Mouse (Mus musculus) MEL (cell line): Measurements from ENCODE around the gene Fnbp1.
A peak's percentile ranks its signal among the peaks of the same experiment; 100 is the strongest.

Experiments used
- CHD2 ChIP-seq: IDR thresholded peaks from 2 replicates; pipeline ENCODE4 v1.6.1; 2011; ENCODE audit warnings: low read length, improper control_type of control experiment
- CTCF ChIP-seq, 3 experiments: IDR thresholded peaks in 2 of 3; conservative IDR thresholded peaks in 1 of 3; 2 replicates each; pipeline ENCODE4 v1.5.1; 2011 to 2012; ENCODE audit warnings: low read length in 3 of 3, low read depth in 2 of 3, mild to moderate bottlenecking in 2 of 3, improper control_type of control experiment in 1 of 3, inconsistent platforms in 1 of 3, mixed read lengths in 1 of 3, moderate library complexity in 1 of 3; ENCODE audit not compliant: control insufficient read depth in 1 of 3, insufficient read depth in 1 of 3, poor library complexity in 1 of 3, severe bottlenecking in 1 of 3
- ELF1 ChIP-seq: IDR thresholded peaks from 2 replicates; pipeline ENCODE4 v1.6.1; 2014; ENCODE audit warnings: low read depth, mild to moderate bottlenecking, inconsistent platforms, low read length, improper control_type of control experiment, moderate library complexity
- HCFC1 ChIP-seq: IDR thresholded peaks from 2 replicates; pipeline ENCODE4 v1.6.1; 2012; ENCODE audit warnings: low read depth, mild to moderate bottlenecking, inconsistent platforms, low read length, improper control_type of control experiment, moderate library complexity
- KAT2A ChIP-seq: conservative IDR thresholded peaks from 2 replicates; pipeline ENCODE4 v1.6.1; 2012; ENCODE audit warnings: low read depth, low read length, improper control_type of control experiment, inconsistent platforms
- MAFK ChIP-seq: IDR thresholded peaks from 2 replicates; pipeline ENCODE4 v1.6.1; 2011; ENCODE audit warnings: low read depth, mild to moderate bottlenecking, low read length, improper control_type of control experiment, borderline replicate concordance
- MAX ChIP-seq: IDR thresholded peaks from 2 replicates; pipeline ENCODE4 v1.6.1; 2011; ENCODE audit warnings: low read length, improper control_type of control experiment
- MAZ ChIP-seq: IDR thresholded peaks from 2 replicates; pipeline ENCODE4 v1.6.1; 2012; ENCODE audit warnings: low read depth, mild to moderate bottlenecking, inconsistent platforms, low read length, improper control_type of control experiment
- NELFE ChIP-seq: IDR thresholded peaks from 2 replicates; pipeline ENCODE4 v1.6.1; 2011; ENCODE audit warnings: low read depth, low read length, improper control_type of control experiment
- POLR2A ChIP-seq, 2 experiments: IDR thresholded peaks; 2 replicates each; pipeline ENCODE4 v1.6.1; 2011 to 2012; ENCODE audit warnings: low read length in 2 of 2, mild to moderate bottlenecking in 2 of 2, control low read depth in 1 of 2, improper control_type of control experiment in 1 of 2, low read depth in 1 of 2, moderate library complexity in 1 of 2; ENCODE audit not compliant: control insufficient read depth in 1 of 2, insufficient read depth in 1 of 2, poor library complexity in 1 of 2
- POLR2AphosphoS5 ChIP-seq: IDR thresholded peaks from 2 replicates; pipeline ENCODE4 v1.6.1; 2012; ENCODE audit warnings: low read depth, borderline replicate concordance, mild to moderate bottlenecking, inconsistent platforms, low read length, moderate library complexity, mixed read lengths
- USF2 ChIP-seq, 2 experiments: IDR thresholded peaks; 2 replicates each; pipeline ENCODE4 v1.6.1; 2011 to 2012; ENCODE audit warnings: improper control_type of control experiment in 2 of 2, low read length in 2 of 2, borderline replicate concordance in 1 of 2, inconsistent platforms in 1 of 2, low read depth in 1 of 2, mild to moderate bottlenecking in 1 of 2; ENCODE audit not compliant: insufficient read depth in 1 of 2

DNA sequence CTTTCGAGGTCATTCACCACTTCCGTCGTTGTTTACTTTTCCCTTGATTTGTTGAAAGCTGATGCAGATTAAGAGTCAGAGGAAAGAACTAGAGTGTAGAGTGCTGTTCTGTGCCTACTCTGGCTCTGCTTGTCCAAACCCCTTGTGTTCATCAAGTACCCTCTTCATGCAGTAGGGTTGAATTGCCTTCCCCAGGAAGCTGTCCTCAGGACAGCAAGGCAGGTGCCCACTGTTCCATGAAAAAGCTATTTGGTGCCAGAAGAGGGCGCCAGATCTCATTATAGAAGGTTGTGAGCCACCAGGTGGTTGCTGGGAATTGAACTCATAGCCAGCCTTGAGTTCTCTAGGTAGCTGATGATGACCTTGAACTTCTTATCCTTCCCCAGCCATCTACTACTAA is 31.5 kb upstream of the Fnbp1 start:
- TF ChIP-seq MAFK = no peak
- TF ChIP-seq ELF1 = no peak
- TF ChIP-seq CTCF (IDR thresholded peaks at IDR 0.05 in 2 of 3, conservative IDR thresholded peaks at IDR 0.05 in 1 of 3; ENCODE audit: control insufficient read depth in 1 of 3, insufficient read depth in 1 of 3, low read depth in 2 of 3, low read length in 3 of 3, poor library complexity in 1 of 3, severe bottlenecking in 1 of 3) = peak; percentile 48 to 57 (median 51)
- TF ChIP-seq POLR2A (IDR thresholded peaks at IDR 0.05; ENCODE audit: control insufficient read depth in 1 of 2, insufficient read depth in 1 of 2, low read depth in 1 of 2, low read length in 2 of 2, poor library complexity in 1 of 2) = no peak
- no peak for TF ChIP-seq KAT2A
- no peak for TF ChIP-seq CHD2
- TF ChIP-seq NELFE = no peak
- TF ChIP-seq HCFC1 = 0 out of 2 replicates have a peak, but pooled peaks have one; percentile 20
- no peak for TF ChIP-seq MAX
- TF ChIP-seq USF2 (IDR thresholded peaks at IDR 0.05; ENCODE audit: borderline replicate concordance in 1 of 2, insufficient read depth in 1 of 2, low read depth in 1 of 2, low read length in 2 of 2) = no peak
- TF ChIP-seq MAZ = no peak
- TF ChIP-seq POLR2AphosphoS5 = no peak
